Mouse (Mus musculus): Measurements from ENCODE around the gene Fh1. TPM values are rescaled to one million over a fixed set of nuclear protein-coding genes. Genes with fewer than 3 reads are reported as not detected.

Gene Fh1
- polyA plus RNA-seq, 1 experiment, result 1.0 TPM

GRCm38 (mm10) chr1:175646952-175647351 is 21.5 kb upstream of the Fh1 start:
- no peaks in the 10 kb centered on the region for H3K27me3 ChIP-seq (ENCODE audit: control insufficient read depth)
- H3K9me3 ChIP-seq (ENCODE audit: control insufficient read depth, low read length), result no peaks in the 10 kb centered on the region; the same call in 1 of the 2 replicates
- no peak overlapping the region for H3K4me3 ChIP-seq (replicated peaks)
- TF ChIP-seq GATA1 (IDR thresholded peaks at IDR 0.05; ENCODE audit: low read length), result no peak
- no peak for TF ChIP-seq TAL1 (IDR thresholded peaks at IDR 0.05; ENCODE audit: low read length)
- H3K4me1 ChIP-seq (ENCODE audit: control insufficient read depth), result no peaks in the 10 kb centered on the region
- H3K36me3 ChIP-seq (ENCODE audit: control insufficient read depth), result no peaks in the 10 kb centered on the region

GRCm38 (mm10) chr1:175643496-175644265 is 18.2 kb upstream of the Fh1 start:
- Histone ChIP-seq H3K9me3 (ENCODE audit: control insufficient read depth, low read length) (no peaks in the 10 kb centered on the region), H3K36me3 (ENCODE audit: control insufficient read depth) (no peaks in the 10 kb centered on the region), H3K4me1 (ENCODE audit: control insufficient read depth) (no peaks in the 10 kb centered on the region), H3K4me3 (replicated peaks) (no peak overlapping the region), H3K27me3 (ENCODE audit: control insufficient read depth) (no peaks in the 10 kb centered on the region)
- TF ChIP-seq TAL1 (IDR thresholded peaks at IDR 0.05; ENCODE audit: low read length) (no peak), GATA1 (IDR thresholded peaks at IDR 0.05; ENCODE audit: low read length) (no peak)

- Histone ChIP-seq H3K9me3 (ENCODE audit: control insufficient read depth, low read length) (no peaks in the 10 kb centered on the region), H3K27me3 (ENCODE audit: control insufficient read depth) (no peaks in the 10 kb centered on the region), H3K36me3 (ENCODE audit: control insufficient read depth) (no peaks in the 10 kb centered on the region), H3K4me1 (ENCODE audit: control insufficient read depth) (no peaks in the 10 kb centered on the region), H3K4me3 (replicated peaks) (no peak overlapping the region)
- TF ChIP-seq GATA1 (IDR thresholded peaks at IDR 0.05; ENCODE audit: low read length) (no peak), TAL1 (IDR thresholded peaks at IDR 0.05; ENCODE audit: low read length) (no peak)
Measured at GRCm38 (mm10) chr1:175640435-175641150, 15.2 kb upstream of the Fh1 start.

- H3K36me3 ChIP-seq (ENCODE audit: control insufficient read depth), result no peaks in the 10 kb centered on the region
- no peak for TF ChIP-seq TAL1 (IDR thresholded peaks at IDR 0.05; ENCODE audit: low read length)
- no peak for TF ChIP-seq GATA1 (IDR thresholded peaks at IDR 0.05; ENCODE audit: low read length)
Measured at GRCm38 (mm10) chr1:175639072-175639471, 13.6 kb upstream of the Fh1 start.

GRCm38 (mm10) chr1:175637677-175638076 is 12.2 kb upstream of the Fh1 start:
- Histone ChIP-seq H3K9me3 (ENCODE audit: control insufficient read depth, low read length) (no peaks in the 10 kb centered on the region), H3K27me3 (ENCODE audit: control insufficient read depth) (no peaks in the 10 kb centered on the region), H3K36me3 (ENCODE audit: control insufficient read depth) (no peaks in the 10 kb centered on the region), H3K4me1 (ENCODE audit: control insufficient read depth) (no peaks in the 10 kb centered on the region), H3K4me3 (replicated peaks) (no peak overlapping the region)
- TF ChIP-seq TAL1 (IDR thresholded peaks at IDR 0.05; ENCODE audit: low read length) (no peak), GATA1 (IDR thresholded peaks at IDR 0.05; ENCODE audit: low read length) (no peak)

More at GRCm38 (mm10) chr1:175639072-175639471, 13.6 kb upstream of the Fh1 start:
- Histone ChIP-seq H3K4me3 (replicated peaks) (no peak overlapping the region), H3K4me1 (ENCODE audit: control insufficient read depth) (no peaks in the 10 kb centered on the region), H3K27me3 (ENCODE audit: control insufficient read depth) (no peaks in the 10 kb centered on the region), H3K9me3 (ENCODE audit: control insufficient read depth, low read length) (no peaks in the 10 kb centered on the region)

GRCm38 (mm10) chr1:175632470-175632869 is 7.0 kb upstream of the Fh1 start:
- Histone ChIP-seq H3K36me3 (ENCODE audit: control insufficient read depth) (no peaks in the 10 kb centered on the region), H3K27me3 (ENCODE audit: control insufficient read depth) (no peaks in the 10 kb centered on the region), H3K4me3 (replicated peaks) (no peak overlapping the region), H3K9me3 (ENCODE audit: control insufficient read depth, low read length) (no peaks in the 10 kb centered on the region), H3K4me1 (ENCODE audit: control insufficient read depth) (no peaks in the 10 kb centered on the region)
- TF ChIP-seq TAL1 (IDR thresholded peaks at IDR 0.05; ENCODE audit: low read length) (no peak), GATA1 (IDR thresholded peaks at IDR 0.05; ENCODE audit: low read length) (no peak)

- H3K36me3 ChIP-seq (ENCODE audit: control insufficient read depth), result no peaks in the 10 kb centered on the region
- H3K9me3 ChIP-seq (ENCODE audit: control insufficient read depth, low read length), result no peaks in the 10 kb centered on the region
- H3K27me3 ChIP-seq (ENCODE audit: control insufficient read depth), result no peaks in the 10 kb centered on the region
- TF ChIP-seq GATA1 (IDR thresholded peaks at IDR 0.05; ENCODE audit: low read length), result no peak
- TF ChIP-seq TAL1 (IDR thresholded peaks at IDR 0.05; ENCODE audit: low read length), result no peak
- no peaks in the 10 kb centered on the region for H3K4me1 ChIP-seq (ENCODE audit: control insufficient read depth)
- H3K4me3 ChIP-seq (replicated peaks), result no peak overlapping the region
Measured at GRCm38 (mm10) chr1:175631721-175632221, 6.3 kb upstream of the Fh1 start.

- no peak for TF ChIP-seq GATA1 (IDR thresholded peaks at IDR 0.05; ENCODE audit: low read length)
- no peak for TF ChIP-seq TAL1 (IDR thresholded peaks at IDR 0.05; ENCODE audit: low read length)
- no peaks in the 10 kb centered on the region for H3K27me3 ChIP-seq (ENCODE audit: control insufficient read depth)
- H3K9me3 ChIP-seq (ENCODE audit: control insufficient read depth, low read length), result no peaks in the 10 kb centered on the region
- peaks cover 3% of the 10 kb centered on the region for H3K4me1 ChIP-seq (ENCODE audit: control insufficient read depth)
- H3K36me3 ChIP-seq (ENCODE audit: control insufficient read depth), result no peaks in the 10 kb centered on the region
- no peak overlapping the region for H3K4me3 ChIP-seq (replicated peaks)
Measured at GRCm38 (mm10) chr1:175631080-175631479, 5.6 kb upstream of the Fh1 start.

GRCm38 (mm10) chr1:175630345-175630744 is 4.9 kb upstream of the Fh1 start:
- H3K4me3 ChIP-seq (replicated peaks), result no peak overlapping the region
- no peaks in the 10 kb centered on the region for H3K36me3 ChIP-seq (ENCODE audit: control insufficient read depth)
- H3K4me1 ChIP-seq (ENCODE audit: control insufficient read depth), result peaks cover 6% of the 10 kb centered on the region
- no peaks in the 10 kb centered on the region for H3K27me3 ChIP-seq (ENCODE audit: control insufficient read depth)
- H3K9me3 ChIP-seq (ENCODE audit: control insufficient read depth, low read length), result no peaks in the 10 kb centered on the region
- TF ChIP-seq GATA1 (IDR thresholded peaks at IDR 0.05; ENCODE audit: low read length) (no peak), TAL1 (IDR thresholded peaks at IDR 0.05; ENCODE audit: low read length) (no peak)
